Mouse (Mus musculus) Muller cell, postnatal 12 days (primary cell): ENCODE results near the gene Igf1r.

Experiments used
- DNase-seq: peaks from one replicate; pipeline ENCODE4 v3.0.0-alpha.2; 2015; ENCODE audit errors: inconsistent ontology term

Igf1r gene

GRCm38 (mm10) chr7:67957376-67957775 lies 4.7 kb downstream of the Igf1r start:
- DNase-seq = no peak

GRCm38 (mm10) chr7:67958045-67958444 lies 5.4 kb downstream of the Igf1r start:
- no peak for DNase-seq

GRCm38 (mm10) chr7:67960701-67961100 lies 8.1 kb downstream of the Igf1r start:
- DNase-seq = no peak

- DNase-seq = peak; percentile 60
Observed at GRCm38 (mm10) chr7:67961567-67962267, 9.1 kb downstream of the Igf1r start.

GRCm38 (mm10) chr7:67963691-67964090 lies 11.1 kb downstream of the Igf1r start:
- no peak for DNase-seq

- DNase-seq = no peak
Observed at GRCm38 (mm10) chr7:67968394-67968793, 15.8 kb downstream of the Igf1r start.

GRCm38 (mm10) chr7:67969076-67969475 lies 16.4 kb downstream of the Igf1r start:
- DNase-seq = no peak

GRCm38 (mm10) chr7:67973180-67974014 lies 20.8 kb downstream of the Igf1r start:
- peak; percentile 91 for DNase-seq

GRCm38 (mm10) chr7:67981956-67982355 lies 29.3 kb downstream of the Igf1r start:
- no peak for DNase-seq

GRCm38 (mm10) chr7:67982809-67983208 lies 30.2 kb downstream of the Igf1r start:
- DNase-seq = no peak

- DNase-seq = no peak
Observed at GRCm38 (mm10) chr7:67983451-67983850, 30.8 kb downstream of the Igf1r start.

GRCm38 (mm10) chr7:67985003-67985416 lies 32.4 kb downstream of the Igf1r start:
- no peak for DNase-seq

GRCm38 (mm10) chr7:67985511-67985910 lies 32.9 kb downstream of the Igf1r start:
- no peak for DNase-seq

- no peak for DNase-seq
Observed at GRCm38 (mm10) chr7:67986277-67986676, 33.6 kb downstream of the Igf1r start.

GRCm38 (mm10) chr7:67986816-67987215 lies 34.2 kb downstream of the Igf1r start:
- no peak for DNase-seq

GRCm38 (mm10) chr7:67989376-67989775 lies 36.7 kb downstream of the Igf1r start:
- DNase-seq = no peak

- DNase-seq = no peak
Observed at GRCm38 (mm10) chr7:67993614-67994013, 41.0 kb downstream of the Igf1r start.

- no peak for DNase-seq
Observed at GRCm38 (mm10) chr7:67994346-67994858, 41.8 kb downstream of the Igf1r start.

GRCm38 (mm10) chr7:67995276-67995675 lies 42.6 kb downstream of the Igf1r start:
- DNase-seq = no peak

GRCm38 (mm10) chr7:67996202-67996960 lies 43.8 kb downstream of the Igf1r start:
- no peak for DNase-seq

GRCm38 (mm10) chr7:68001269-68001668 lies 48.6 kb downstream of the Igf1r start:
- no peak for DNase-seq

- DNase-seq = no peak
Observed at GRCm38 (mm10) chr7:68006074-68006473, 53.4 kb downstream of the Igf1r start.
